Mouse (Mus musculus) c-Kit-positive CD71-positive TER-119-negative erythroid progenitor cells, embryonic 14.5 days (primary cell): ENCODE measurements around the gene B4galnt1.
"Not testable (repeated sequence)": the region's sequence is repeated elsewhere in the genome, so short reads cannot be mapped to it uniquely, and the experiment has no call there.

ENCODE experiments used
- DNase-seq: peaks from one replicate; pipeline ENCODE4 v3.0.0-alpha.2; 2013; ENCODE audit warnings: low read depth

B4galnt1 gene

GRCm38 (mm10) chr10:127189116-127189650 is 24.2 kb downstream of the B4galnt1 start:
- DNase-seq = no peak

- DNase-seq = no peak
Measured at GRCm38 (mm10) chr10:127189651-127190381, 24.8 kb downstream of the B4galnt1 start, which contains the start of gene Arhgef25. Gene Arhgef25 (minus strand): TSS chr10:127190083.

- DNase-seq = no peak
Measured at GRCm38 (mm10) chr10:127190398-127191190, 25.6 kb downstream of the B4galnt1 start.

- DNase-seq = no peak
Measured at GRCm38 (mm10) chr10:127191191-127192056, 26.4 kb downstream of the B4galnt1 start.

- not testable (repeated sequence) for DNase-seq
Measured at GRCm38 (mm10) chr10:127192057-127192328, 27.0 kb downstream of the B4galnt1 start.

GRCm38 (mm10) chr10:127193011-127193410 is 28.0 kb downstream of the B4galnt1 start:
- no peak for DNase-seq

GRCm38 (mm10) chr10:127194428-127195327 is 29.7 kb downstream of the B4galnt1 start:
- no peak for DNase-seq

- DNase-seq = no peak
Measured at GRCm38 (mm10) chr10:127195328-127196129, 30.5 kb downstream of the B4galnt1 start, which contains the start of gene Dtx3. Gene Dtx3 (minus strand): TSS chr10:127195728.

- DNase-seq = no peak
Measured at GRCm38 (mm10) chr10:127196392-127196791, 31.4 kb downstream of the B4galnt1 start.

- DNase-seq = no peak
Measured at GRCm38 (mm10) chr10:127197104-127197503, 32.1 kb downstream of the B4galnt1 start.

GRCm38 (mm10) chr10:127197505-127198110 is 32.6 kb downstream of the B4galnt1 start:
- DNase-seq = no peak

GRCm38 (mm10) chr10:127198492-127198891 is 33.5 kb downstream of the B4galnt1 start:
- no peak for DNase-seq

- no peak for DNase-seq
Measured at GRCm38 (mm10) chr10:127199068-127199467, 34.0 kb downstream of the B4galnt1 start.

- no peak for DNase-seq
Measured at GRCm38 (mm10) chr10:127199474-127199873, 34.4 kb downstream of the B4galnt1 start.

GRCm38 (mm10) chr10:127200279-127200678 is 35.3 kb downstream of the B4galnt1 start:
- DNase-seq = no peak

- DNase-seq = no peak
Measured at GRCm38 (mm10) chr10:127203106-127203505, 38.1 kb downstream of the B4galnt1 start.

GRCm38 (mm10) chr10:127204589-127204988 is 39.6 kb downstream of the B4galnt1 start:
- DNase-seq = no peak

- no peak for DNase-seq
Measured at GRCm38 (mm10) chr10:127205373-127205772, 40.3 kb downstream of the B4galnt1 start.

- no peak for DNase-seq
Measured at GRCm38 (mm10) chr10:127208921-127209320, 43.9 kb downstream of the B4galnt1 start.
